Mouse (Mus musculus): ENCODE results near the gene Gal3st2c. TPM values are rescaled to one million over a fixed set of nuclear protein-coding genes. Genes with fewer than 3 reads are reported as not detected.
"Not testable (repeated sequence)": the region's sequence is repeated elsewhere in the genome, so short reads cannot be mapped to it uniquely, and the experiment has no call there.

The Gal3st2c gene
- polyA plus RNA-seq, 1 experiment from 2014 or later, result not detected

GRCm38 (mm10) chr1:94046544-94046943 is 56.2 kb downstream of the Gal3st2c start:
- no peaks in the 10 kb centered on the region for H3K4me1 ChIP-seq (replicated peaks)
- WGBS (ENCODE audit: insufficient replicate concordance), result 56% methylated on average over 4 of the region's 4 CpGs
- H3K9me3 ChIP-seq (replicated peaks), result no peaks in the 10 kb centered on the region
- no peaks in the 10 kb centered on the region for H3K27me3 ChIP-seq
- no peaks in the 10 kb centered on the region for H3K36me3 ChIP-seq (replicated peaks)
- H3K27ac ChIP-seq (replicated peaks), result no peak overlapping the region
- no peak overlapping the region for H3K4me2 ChIP-seq
- no peak for ATAC-seq (ENCODE audit: insufficient read depth)
- no peak overlapping the region for H3K9ac ChIP-seq
- H3K4me3 ChIP-seq (replicated peaks), result no peak overlapping the region

DNA sequence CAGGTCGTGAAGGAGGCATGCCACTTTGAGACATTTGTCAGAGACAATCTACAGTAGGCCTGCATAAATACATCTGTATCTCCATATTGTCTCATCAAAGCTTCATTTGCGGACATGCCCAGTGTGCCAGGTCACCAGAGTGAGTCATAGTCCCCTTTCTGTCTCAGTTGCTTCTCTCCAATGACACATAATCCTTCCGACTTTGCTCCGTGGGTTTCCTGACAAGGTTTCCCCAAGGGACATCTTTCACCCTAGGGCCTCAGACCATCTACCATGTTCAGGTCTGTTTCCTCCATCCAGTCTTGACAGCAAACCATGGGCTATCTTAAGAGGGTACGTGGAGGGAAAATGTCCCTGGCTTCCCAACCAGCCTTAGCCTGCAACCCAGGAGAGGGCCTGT is 60.8 kb downstream of the Gal3st2c start:
- 60% methylated on average over 5 of the region's 5 CpGs for WGBS (ENCODE audit: insufficient replicate concordance)
- ATAC-seq (ENCODE audit: insufficient read depth), result no peak
- H3K27ac ChIP-seq (replicated peaks), result no peak overlapping the region

DNA sequence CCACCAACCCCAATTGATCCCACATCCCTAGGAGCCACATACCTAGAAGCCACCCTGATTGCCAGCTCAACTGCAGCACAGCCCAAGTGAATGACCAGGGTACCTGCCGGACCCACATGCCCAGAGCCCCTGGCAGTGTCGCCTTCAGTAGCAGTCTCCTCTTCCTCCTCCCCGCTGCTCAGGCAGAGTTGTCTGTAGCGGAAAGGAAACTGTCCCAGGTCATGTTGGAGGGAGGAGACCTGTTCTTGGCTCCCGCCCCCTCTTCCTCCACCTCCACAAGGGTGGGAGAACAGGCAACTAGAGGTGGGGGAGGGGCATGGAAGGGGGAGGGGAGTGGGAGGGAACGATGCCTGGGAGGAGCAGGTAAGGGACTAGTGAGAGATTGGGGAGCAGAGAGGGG is 62.1 kb downstream of the Gal3st2c start, which contains the start of gene Pdcd1:
Gene Pdcd1, minus strand, starts transcription at position 181 of the 400 bp plus-strand sequence.
- no peak within 1 kb of the TSS for H3K9ac ChIP-seq
- no peak within 1 kb of the TSS for H3K27ac ChIP-seq (replicated peaks)
- no peak within 1 kb of the TSS for H3K4me3 ChIP-seq (replicated peaks)
- no peaks in the 10 kb centered on the region for H3K4me1 ChIP-seq (replicated peaks)
- no peak for ATAC-seq (ENCODE audit: insufficient read depth)
- no peak within 1 kb of the TSS for H3K4me2 ChIP-seq
- no peaks in the 10 kb centered on the region for H3K9me3 ChIP-seq (replicated peaks)
- no peaks in the 10 kb centered on the region for H3K36me3 ChIP-seq (replicated peaks)
- H3K27me3 ChIP-seq, result no peaks in the 10 kb centered on the region
- WGBS (ENCODE audit: insufficient replicate concordance), result 38% methylated on average over 6 of the region's 6 CpGs

More for the DNA sequence above, 60.8 kb downstream of the Gal3st2c start:
- H3K9ac ChIP-seq, result no peak overlapping the region
- no peaks in the 10 kb centered on the region for H3K27me3 ChIP-seq
- H3K4me2 ChIP-seq, result no peak overlapping the region
- no peaks in the 10 kb centered on the region for H3K36me3 ChIP-seq (replicated peaks)
- no peaks in the 10 kb centered on the region for H3K4me1 ChIP-seq (replicated peaks)
- H3K4me3 ChIP-seq (replicated peaks), result no peak overlapping the region
- no peaks in the 10 kb centered on the region for H3K9me3 ChIP-seq (replicated peaks)

- WGBS (ENCODE audit: insufficient replicate concordance), result 48% methylated on average over 7 of the region's 7 CpGs
- H3K27me3 ChIP-seq, result no peaks in the 10 kb centered on the region
- no peaks in the 10 kb centered on the region for H3K4me1 ChIP-seq (replicated peaks)
- no peak overlapping the region for H3K9ac ChIP-seq
- no peak overlapping the region for H3K4me2 ChIP-seq
- no peak overlapping the region for H3K27ac ChIP-seq (replicated peaks)
- ATAC-seq (ENCODE audit: insufficient read depth), result no peak
- H3K36me3 ChIP-seq (replicated peaks), result no peaks in the 10 kb centered on the region
- no peak overlapping the region for H3K4me3 ChIP-seq (replicated peaks)
- H3K9me3 ChIP-seq (replicated peaks), result no peaks in the 10 kb centered on the region
Measured at GRCm38 (mm10) chr1:94053530-94054216, 63.4 kb downstream of the Gal3st2c start.

DNA sequence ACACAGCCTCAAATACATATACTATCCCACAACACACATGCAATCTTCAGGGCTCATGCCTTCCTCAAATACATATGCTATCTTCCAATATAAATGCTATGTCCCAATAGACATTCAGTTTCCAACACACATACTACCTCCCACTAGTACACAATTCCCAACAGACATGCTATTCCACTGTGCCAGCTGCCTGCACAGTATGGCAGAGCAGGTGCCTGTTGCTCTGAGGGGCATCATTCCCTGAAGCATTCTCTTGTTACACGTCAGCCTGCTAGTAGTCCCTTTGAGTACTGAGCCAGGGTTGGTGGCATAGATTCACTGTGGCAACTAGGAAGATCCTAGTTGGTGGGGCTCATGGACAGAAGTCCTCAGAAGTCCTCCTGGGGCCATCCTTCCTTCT is 64.2 kb downstream of the Gal3st2c start:
- H3K36me3 ChIP-seq (replicated peaks), result no peaks in the 10 kb centered on the region
- ATAC-seq (ENCODE audit: insufficient read depth), result no peak
- no peak overlapping the region for H3K27ac ChIP-seq (replicated peaks)
- no peaks in the 10 kb centered on the region for H3K27me3 ChIP-seq
- H3K9me3 ChIP-seq (replicated peaks), result no peaks in the 10 kb centered on the region
- no peak overlapping the region for H3K9ac ChIP-seq
- H3K4me3 ChIP-seq (replicated peaks), result no peak overlapping the region
- no peaks in the 10 kb centered on the region for H3K4me1 ChIP-seq (replicated peaks)
- WGBS (ENCODE audit: insufficient replicate concordance), result 63% methylated on average over 1 of the region's 1 CpGs
- no peak overlapping the region for H3K4me2 ChIP-seq

GRCm38 (mm10) chr1:94055966-94056365 is 65.7 kb downstream of the Gal3st2c start:
- no peak for ATAC-seq (ENCODE audit: insufficient read depth)
- WGBS (ENCODE audit: insufficient replicate concordance), result 25% methylated on average over 3 of the region's 3 CpGs

DNA sequence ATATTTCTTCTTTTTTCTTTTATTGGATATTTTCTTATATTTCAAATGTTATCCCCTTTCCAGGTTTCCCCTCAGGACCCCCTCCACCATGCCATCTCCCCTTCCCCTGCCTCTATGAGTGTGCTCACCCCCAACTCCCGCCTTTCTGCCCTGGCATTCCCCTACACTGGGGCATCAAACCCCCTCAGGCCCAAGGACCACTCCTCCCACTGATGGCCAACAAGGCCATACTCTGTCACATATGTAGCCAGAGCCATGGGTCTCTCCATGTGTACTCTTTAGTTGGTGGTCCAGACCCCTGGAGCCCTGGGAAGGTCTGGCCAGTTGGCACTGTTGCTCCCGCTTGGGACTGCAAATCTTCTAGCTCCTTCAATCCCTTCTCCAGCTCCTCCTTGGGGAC is 67.1 kb downstream of the Gal3st2c start:
- 79% methylated on average over 2 of the region's 2 CpGs for WGBS (ENCODE audit: insufficient replicate concordance)
- Histone ChIP-seq H3K9ac (no peak overlapping the region), H3K9me3 (replicated peaks) (no peaks in the 10 kb centered on the region), H3K36me3 (replicated peaks) (no peaks in the 10 kb centered on the region), H3K4me1 (replicated peaks) (no peaks in the 10 kb centered on the region), H3K4me2 (no peak overlapping the region), H3K4me3 (replicated peaks) (no peak overlapping the region), H3K27me3 (no peaks in the 10 kb centered on the region), H3K27ac (replicated peaks) (no peak overlapping the region)
- ATAC-seq (ENCODE audit: insufficient read depth), result no peak

More at GRCm38 (mm10) chr1:94055966-94056365, 65.7 kb downstream of the Gal3st2c start:
- no peaks in the 10 kb centered on the region for H3K36me3 ChIP-seq (replicated peaks)
- no peaks in the 10 kb centered on the region for H3K27me3 ChIP-seq
- no peak overlapping the region for H3K4me2 ChIP-seq
- no peak overlapping the region for H3K4me3 ChIP-seq (replicated peaks)
- no peaks in the 10 kb centered on the region for H3K9me3 ChIP-seq (replicated peaks)
- no peaks in the 10 kb centered on the region for H3K4me1 ChIP-seq (replicated peaks)
- H3K27ac ChIP-seq (replicated peaks), result no peak overlapping the region
- H3K9ac ChIP-seq, result no peak overlapping the region

DNA sequence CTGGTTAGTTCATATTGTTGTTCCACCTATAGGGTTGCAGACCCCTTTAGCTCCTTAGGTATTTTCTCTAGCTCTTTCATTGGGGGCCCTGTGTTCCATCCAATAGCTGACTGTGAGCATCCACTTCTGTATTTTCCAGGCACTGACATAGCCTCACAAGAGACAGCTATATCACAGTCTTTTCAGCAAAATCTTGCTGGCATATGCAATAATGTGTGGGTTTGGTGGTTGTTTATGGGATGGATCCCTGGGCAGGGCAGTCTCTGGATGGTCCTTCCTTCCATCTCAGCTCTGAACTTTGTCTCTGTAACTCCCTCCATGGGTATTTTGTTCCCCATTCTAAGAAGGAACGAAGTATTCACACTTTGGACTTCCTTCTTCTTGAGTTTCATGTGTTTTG is 68.0 kb downstream of the Gal3st2c start:
- H3K27me3 ChIP-seq; H3K4me3 ChIP-seq (replicated peaks); ATAC-seq (ENCODE audit: insufficient read depth); H3K4me1 ChIP-seq (replicated peaks); H3K36me3 ChIP-seq (replicated peaks); H3K4me2 ChIP-seq; H3K9me3 ChIP-seq (replicated peaks); H3K27ac ChIP-seq (replicated peaks); H3K9ac ChIP-seq: not testable (repeated sequence)
- WGBS (ENCODE audit: insufficient replicate concordance), result 21% methylated on average over 1 of the region's 1 CpGs

Other genes with a start within 250 kb of the Gal3st2c start
- gene Atg4b, start 239.0 kb upstream of the Gal3st2c start, polyA plus RNA-seq (2015; fragmentation: Nextera tagmentation; extraction: Ambion mirVana), result 57.2 and 59.9 TPM in 2 replicates
- 10.9 and 12.3 TPM in 2 replicates for gene Thap4, start 235.6 kb upstream of the Gal3st2c start, polyA plus RNA-seq (2015; fragmentation: Nextera tagmentation; extraction: Ambion mirVana)
- gene Dtymk, start 188.6 kb upstream of the Gal3st2c start, polyA plus RNA-seq (2015; fragmentation: Nextera tagmentation; extraction: Ambion mirVana), result 110 and 114 TPM in 2 replicates
- 9.4 TPM in 2 replicates for gene Ing5, start 186.5 kb upstream of the Gal3st2c start, polyA plus RNA-seq (2015; fragmentation: Nextera tagmentation; extraction: Ambion mirVana)
- gene D2hgdh, start 165.6 kb upstream of the Gal3st2c start, polyA plus RNA-seq (2015; fragmentation: Nextera tagmentation; extraction: Ambion mirVana), result 5.7 and 5.9 TPM in 2 replicates
- not detected in 2 replicates for gene Gal3st2, start 129.2 kb upstream of the Gal3st2c start, polyA plus RNA-seq (2015; fragmentation: Nextera tagmentation; extraction: Ambion mirVana)
- gene Gal3st2b, start 72.2 kb upstream of the Gal3st2c start, polyA plus RNA-seq (2015; fragmentation: Nextera tagmentation; extraction: Ambion mirVana), result not detected in 2 replicates
- gene Neu4, start 29.9 kb downstream of the Gal3st2c start, polyA plus RNA-seq (2015; fragmentation: Nextera tagmentation; extraction: Ambion mirVana), result not detected in 2 replicates
- 0.07 TPM in 1 of 2 replicates, not detected in the other for gene Pdcd1, start 62.0 kb downstream of the Gal3st2c start, polyA plus RNA-seq (2015; fragmentation: Nextera tagmentation; extraction: Ambion mirVana)

All from liver, embryonic 15.5 days (tissue).